Mouse (Mus musculus) hindbrain, postnatal 0 days (tissue): ENCODE measurements at regions not wholly inside any gene's neighbourhood (a gene's known extent, or its start where the extent isn't known, plus 50 kb on each side); places are given as distances from the start of the nearest gene placed in this dataset.
A peak's percentile ranks its signal among the peaks of the same experiment; 100 is the strongest.
"Not testable (repeated sequence)": the region's sequence is repeated elsewhere in the genome, so short reads cannot be mapped to it uniquely, and the experiment has no call there.

ENCODE experiments used
- ATAC-seq: fragments of 200-750 bp; cut with Nextera tagmentation; 2 replicates; pipeline ENCODE4 v1.8.0; 2017; ENCODE audit warnings: mild to moderate bottlenecking, moderate TSS enrichment, moderate library complexity
- DNase-seq: peaks from one replicate; pipeline ENCODE4 v3.0.0-alpha.2; 2015; ENCODE audit warnings: low spot score
- H3K27ac ChIP-seq: fragments of 300-500 bp; sonication (generic); 2 replicates; pipeline ENCODE4 v1.5.1; 2014; ENCODE audit warnings: mild to moderate bottlenecking
- H3K27me3 ChIP-seq: fragments of 300-500 bp; sonication (generic); 2 replicates; pipeline ENCODE4 v1.6.1; 2014; ENCODE audit warnings: low read length, mixed read lengths; ENCODE audit not compliant: insufficient read depth
- H3K36me3 ChIP-seq: fragments of 300-500 bp; sonication (generic); 2 replicates; pipeline ENCODE4 v1.6.1; 2014; ENCODE audit warnings: low read length, mixed read lengths; ENCODE audit not compliant: insufficient read depth
- H3K4me1 ChIP-seq: fragments of 300-500 bp; sonication (generic); 2 replicates; pipeline ENCODE4 v1.6.1; 2014; ENCODE audit warnings: antibody characterized with exemption, low read length, mixed read lengths; ENCODE audit not compliant: insufficient read depth
- H3K4me2 ChIP-seq: fragments of 300-500 bp; sonication (generic); 2 replicates; pipeline ENCODE4 v1.6.1; 2014; ENCODE audit warnings: low read depth, mild to moderate bottlenecking, low read length, moderate library complexity, mixed read lengths
- H3K4me3 ChIP-seq: fragments of 300-500 bp; sonication (generic); 2 replicates; pipeline ENCODE4 v1.5.1; 2014; ENCODE audit warnings: low read length
- H3K9ac ChIP-seq: fragments of 300-500 bp; sonication (generic); replicated peaks from 2 replicates; pipeline ENCODE4 v1.6.1; 2014; ENCODE audit warnings: mild to moderate bottlenecking, low read length, moderate library complexity, mixed read lengths
- H3K9me3 ChIP-seq: fragments of 300-500 bp; sonication (generic); 2 replicates; pipeline ENCODE4 v1.6.1; 2016; ENCODE audit warnings: low read length, mixed read lengths
- CTCF ChIP-seq: IDR thresholded peaks from 2 replicates; pipeline ENCODE4 v1.5.1; 2016; ENCODE audit warnings: antibody characterized with exemption, control low read depth, low read depth
- WGBS: fragments of 180-500 bp; shearing (Covaris S2); extraction: QIAGEN DNeasy Blood & Tissue Kit; methylation state at CpG from one replicate; pipeline ENCODE4 v1.1.7; 2014; 5-methylcytosine and 5-hydroxymethylcytosine counted together

GRCm38 (mm10) chr9:11441241-11441997, 536.8 kb upstream of the Cntn5 start:
- not testable (repeated sequence) for H3K9ac ChIP-seq, H3K4me1 ChIP-seq, ATAC-seq, H3K27ac ChIP-seq, H3K9me3 ChIP-seq, H3K4me2 ChIP-seq, DNase-seq, H3K4me3 ChIP-seq, H3K27me3 ChIP-seq, H3K36me3 ChIP-seq
- 34% methylated on average over 10 of the region's 10 CpGs for WGBS

GRCm38 (mm10) chr9:11436443-11437167, 532.0 kb upstream of the Cntn5 start:
- H3K27ac ChIP-seq, result no peak overlapping the region
- no peaks in the 10 kb centered on the region for H3K27me3 ChIP-seq
- no peaks in the 10 kb centered on the region for H3K4me1 ChIP-seq
- H3K4me3 ChIP-seq, result no peak overlapping the region
- ATAC-seq (no peak), DNase-seq (no peak)
- no peak overlapping the region for H3K4me2 ChIP-seq
- no peaks in the 10 kb centered on the region for H3K36me3 ChIP-seq
- 82% methylated on average over 1 of the region's 1 CpGs for WGBS
- no peak for TF ChIP-seq CTCF
- H3K9ac ChIP-seq, result no peak overlapping the region
- no peaks in the 10 kb centered on the region for H3K9me3 ChIP-seq

GRCm38 (mm10) chr9:11436014-11436413, 531.4 kb upstream of the Cntn5 start:
- WGBS, result 71% methylated on average over 2 of the region's 2 CpGs
- DNase-seq (no peak), ATAC-seq (no peak)
- Histone ChIP-seq H3K9me3 (no peaks in the 10 kb centered on the region), H3K4me2 (no peak overlapping the region), H3K36me3 (no peaks in the 10 kb centered on the region), H3K4me3 (no peak overlapping the region), H3K27ac (no peak overlapping the region), H3K9ac (no peak overlapping the region), H3K27me3 (no peaks in the 10 kb centered on the region), H3K4me1 (no peaks in the 10 kb centered on the region)
- TF ChIP-seq CTCF, result no peak

GRCm38 (mm10) chr9:11435019-11435418, 530.4 kb upstream of the Cntn5 start:
- no peaks in the 10 kb centered on the region for H3K4me1 ChIP-seq
- no peak overlapping the region for H3K4me2 ChIP-seq
- no peaks in the 10 kb centered on the region for H3K27me3 ChIP-seq
- ATAC-seq (no peak), DNase-seq (peak; percentile 34)
- no peaks in the 10 kb centered on the region for H3K9me3 ChIP-seq
- no peak overlapping the region for H3K9ac ChIP-seq
- H3K36me3 ChIP-seq, result no peaks in the 10 kb centered on the region
- no peak overlapping the region for H3K4me3 ChIP-seq
- 29% methylated on average over 2 of the region's 2 CpGs for WGBS
- TF ChIP-seq CTCF, result peak; percentile 46; the same call in 1 of the 2 replicates
- no peak overlapping the region for H3K27ac ChIP-seq

GRCm38 (mm10) chr9:11426473-11426872, 521.9 kb upstream of the Cntn5 start:
- Histone ChIP-seq H3K4me3 (no peak overlapping the region), H3K27me3 (no peaks in the 10 kb centered on the region), H3K9me3 (no peaks in the 10 kb centered on the region), H3K27ac (no peak overlapping the region), H3K4me1 (no peaks in the 10 kb centered on the region), H3K9ac (no peak overlapping the region), H3K4me2 (no peak overlapping the region), H3K36me3 (no peaks in the 10 kb centered on the region)
- DNase-seq, result no peak
- ATAC-seq, result no peak
- TF ChIP-seq CTCF, result no peak
- 82% methylated on average over 3 of the region's 3 CpGs for WGBS

GRCm38 (mm10) chr9:11396829-11397228, 492.3 kb upstream of the Cntn5 start:
- no peak for TF ChIP-seq CTCF
- Histone ChIP-seq H3K4me2 (no peak overlapping the region), H3K4me1 (no peaks in the 10 kb centered on the region), H3K9me3 (no peaks in the 10 kb centered on the region), H3K27me3 (no peaks in the 10 kb centered on the region), H3K9ac (no peak overlapping the region), H3K27ac (no peak overlapping the region), H3K36me3 (no peaks in the 10 kb centered on the region), H3K4me3 (no peak overlapping the region)
- no peak for DNase-seq
- no peak for ATAC-seq
- 81% methylated on average over 2 of the region's 2 CpGs for WGBS

GRCm38 (mm10) chr9:11381648-11382075, 477.1 kb upstream of the Cntn5 start:
- Histone ChIP-seq H3K36me3 (no peaks in the 10 kb centered on the region), H3K4me3 (no peak overlapping the region), H3K9me3 (no peaks in the 10 kb centered on the region), H3K27me3 (no peaks in the 10 kb centered on the region), H3K4me2 (no peak overlapping the region), H3K27ac (no peak overlapping the region), H3K9ac (no peak overlapping the region), H3K4me1 (no peaks in the 10 kb centered on the region)
- 97% methylated on average over 1 of the region's 1 CpGs for WGBS
- DNase-seq, result no peak
- no peak for ATAC-seq
- TF ChIP-seq CTCF, result no peak
